Mouse (Mus musculus) erythroblast, embryonic 14.5 days (primary cell): ENCODE data around the gene Rpl7l1.

Source experiments
- GATA1 ChIP-seq: IDR thresholded peaks from 2 replicates; pipeline ENCODE4 v1.6.1; 2012; ENCODE audit warnings: low read length, inconsistent platforms, mixed read lengths
- TAL1 ChIP-seq: IDR thresholded peaks from 3 replicates; pipeline ENCODE4 v1.6.1; 2012; ENCODE audit warnings: low read length, inconsistent platforms, mixed read lengths

GRCm38 (mm10) chr17:46776087-46776486 lies 6.4 kb downstream of the Rpl7l1 start:
- TF ChIP-seq TAL1 (no peak), GATA1 (no peak)
